Mouse (Mus musculus) hindbrain, embryonic 11.5 days (tissue): ENCODE measurements at regions not wholly inside any gene's neighbourhood (a gene's known extent, or its start where the extent isn't known, plus 50 kb on each side); places are given as distances from the start of the nearest gene placed in this dataset.
"Not testable (repeated sequence)": the region's sequence is repeated elsewhere in the genome, so short reads cannot be mapped to it uniquely, and the experiment has no call there.

Experiments used
- ATAC-seq: fragments of 200-750 bp; cut with Nextera tagmentation; 2 replicates; pipeline ENCODE4 v1.8.0; 2017; ENCODE audit warnings: mild to moderate bottlenecking, moderate TSS enrichment, moderate library complexity; ENCODE audit not compliant: low FRiP score
- DNase-seq: peaks from one replicate; pipeline ENCODE4 v3.0.0-alpha.2; 2015; ENCODE audit warnings: low spot score
- H3K27ac ChIP-seq: fragments of 300-500 bp; sonication (generic); 2 replicates; pipeline ENCODE4 v1.5.1; 2014; ENCODE audit warnings: mild to moderate bottlenecking, low read depth, low read length
- H3K27me3 ChIP-seq: fragments of 300-500 bp; sonication (generic); 2 replicates; pipeline ENCODE4 v1.6.1; 2014; ENCODE audit warnings: mild to moderate bottlenecking, low read length, moderate library complexity, mixed read lengths; ENCODE audit not compliant: control insufficient read depth, insufficient read depth
- H3K36me3 ChIP-seq: fragments of 300-500 bp; sonication (generic); 2 replicates; pipeline ENCODE4 v1.6.1; 2014; ENCODE audit warnings: mild to moderate bottlenecking, low read length, moderate library complexity, mixed read lengths; ENCODE audit not compliant: control insufficient read depth, insufficient read depth
- H3K4me1 ChIP-seq: fragments of 300-500 bp; sonication (generic); replicated peaks from 2 replicates; pipeline ENCODE4 v1.6.1; 2014; ENCODE audit warnings: low read length, mixed read lengths; ENCODE audit not compliant: control insufficient read depth, insufficient read depth
- H3K4me2 ChIP-seq: fragments of 300-500 bp; sonication (generic); replicated peaks from 2 replicates; pipeline ENCODE4 v1.6.1; 2014; ENCODE audit warnings: mild to moderate bottlenecking, low read depth, low read length
- H3K4me3 ChIP-seq: fragments of 300-500 bp; sonication (generic); 2 replicates; pipeline ENCODE4 v1.5.1; 2014; ENCODE audit warnings: low read depth, low read length
- H3K9ac ChIP-seq: fragments of 300-500 bp; sonication (generic); 2 replicates; pipeline ENCODE4 v1.6.1; 2014; ENCODE audit warnings: low read depth, low read length
- H3K9me3 ChIP-seq: fragments of 300-500 bp; sonication (generic); 2 replicates; pipeline ENCODE4 v1.6.1; 2016; ENCODE audit warnings: low read length; ENCODE audit not compliant: control insufficient read depth
- WGBS: fragments of 180-500 bp; shearing (Covaris S2); extraction: QIAGEN DNeasy Blood & Tissue Kit; methylation state at CpG from one replicate; pipeline ENCODE4 v1.1.7; 2014; 5-methylcytosine and 5-hydroxymethylcytosine counted together

DNA sequence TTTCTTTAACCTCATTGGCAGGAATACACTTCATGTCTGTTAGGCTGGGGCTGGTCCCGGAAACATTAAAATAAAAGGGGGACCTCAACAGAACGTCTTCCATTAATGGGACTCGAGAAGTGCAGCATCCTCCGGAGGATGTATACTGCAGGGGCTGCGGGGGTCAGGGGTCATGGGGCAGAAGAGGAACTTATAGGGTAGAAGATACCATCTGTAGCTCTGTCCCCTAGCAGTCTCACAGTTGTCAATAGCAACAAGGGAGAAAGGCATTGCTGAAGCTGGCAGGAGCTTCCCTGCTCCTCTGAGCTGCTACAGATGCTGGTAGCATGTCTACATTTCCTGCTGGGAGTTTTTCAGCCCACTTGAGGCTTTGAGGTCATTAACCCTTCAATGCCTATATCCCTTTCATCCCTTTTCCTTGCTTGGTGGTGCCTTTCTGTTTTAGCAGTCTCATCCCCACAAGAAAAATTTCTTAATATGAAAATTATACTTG lies 198.1 kb downstream of the Alg10b start:
- Histone ChIP-seq H3K4me3 (no peak overlapping the region), H3K36me3 (no peaks in the 10 kb centered on the region), H3K4me1 (no peaks in the 10 kb centered on the region), H3K27ac (no peak overlapping the region), H3K9ac (no peak overlapping the region), H3K4me2 (no peak overlapping the region), H3K9me3 (no peaks in the 10 kb centered on the region), H3K27me3 (no peaks in the 10 kb centered on the region)
- no peak for DNase-seq
- ATAC-seq, result no peak
- WGBS, result 13% methylated on average over 5 of the region's 5 CpGs

DNA sequence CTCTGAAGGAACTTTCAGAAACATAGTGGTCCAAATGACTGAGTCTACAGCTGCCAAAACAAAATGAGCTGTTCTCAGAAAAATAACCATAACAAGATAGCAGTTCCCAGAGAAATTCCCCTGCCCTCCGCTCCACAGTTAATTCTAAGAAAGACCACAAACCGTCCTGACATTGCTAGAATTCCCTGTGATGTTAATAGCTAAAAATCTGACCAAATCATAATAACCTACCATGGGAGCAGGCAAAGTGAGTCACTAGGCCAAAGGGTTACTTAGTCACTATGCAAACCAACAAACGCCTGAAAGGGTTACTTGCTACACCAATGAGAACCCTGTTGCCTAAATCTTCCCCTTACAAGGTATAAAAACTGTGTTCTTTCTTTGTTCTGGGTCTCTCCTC lies 206.9 kb downstream of the Alg10b start:
- not testable (repeated sequence) for H3K9ac ChIP-seq, H3K27ac ChIP-seq, DNase-seq, H3K9me3 ChIP-seq, H3K4me1 ChIP-seq, H3K4me3 ChIP-seq, H3K36me3 ChIP-seq, H3K27me3 ChIP-seq, ATAC-seq, H3K4me2 ChIP-seq
- WGBS, result 84% methylated on average over 3 of the region's 3 CpGs

DNA sequence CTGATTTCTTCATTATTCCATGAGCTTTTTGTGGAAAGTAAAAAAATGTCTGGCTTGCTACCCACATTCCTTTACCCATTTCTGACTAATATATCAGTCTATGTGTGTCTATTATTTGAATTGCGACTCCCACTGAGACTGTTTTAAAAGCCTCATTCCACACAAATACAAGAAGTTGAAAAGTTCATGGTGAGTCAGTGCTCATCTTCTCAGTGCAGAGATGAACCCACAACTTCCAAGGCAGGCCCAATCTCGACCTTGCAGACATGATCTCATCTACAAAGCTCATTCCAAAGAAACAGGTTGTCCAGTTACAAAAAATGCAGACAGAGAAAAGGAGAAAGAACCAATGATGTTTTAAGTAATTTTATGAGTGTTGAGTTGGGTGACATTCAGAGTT lies 208.0 kb downstream of the Alg10b start:
- no peaks in the 10 kb centered on the region for H3K27me3 ChIP-seq
- ATAC-seq, result no peak
- H3K4me3 ChIP-seq, result no peak overlapping the region
- no peaks in the 10 kb centered on the region for H3K36me3 ChIP-seq
- no peak overlapping the region for H3K27ac ChIP-seq
- no peaks in the 10 kb centered on the region for H3K9me3 ChIP-seq
- H3K9ac ChIP-seq, result no peak overlapping the region
- WGBS, result 79% methylated on average over 2 of the region's 2 CpGs
- no peaks in the 10 kb centered on the region for H3K4me1 ChIP-seq
- no peak for DNase-seq
- H3K4me2 ChIP-seq, result no peak overlapping the region

DNA sequence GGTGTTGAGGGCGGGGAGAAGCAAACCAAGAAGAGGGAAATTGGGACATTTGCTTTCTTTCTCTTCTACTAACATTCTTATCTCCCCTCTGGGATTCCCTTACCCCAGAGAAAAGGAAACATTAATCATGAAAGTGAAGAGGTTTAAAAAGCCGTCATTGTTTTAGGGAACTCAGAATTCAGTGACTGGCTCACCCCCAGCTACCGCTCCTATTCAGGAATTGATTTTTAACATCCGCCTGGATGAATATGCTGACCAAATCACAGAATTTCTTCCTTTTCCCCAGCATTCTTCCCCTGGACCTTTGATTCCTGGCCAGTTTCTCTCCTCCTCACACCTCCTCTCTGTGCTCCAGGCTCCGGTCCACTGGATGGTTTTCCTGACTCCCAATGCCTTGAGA lies 211.2 kb downstream of the Alg10b start:
- Histone ChIP-seq H3K27me3 (no peaks in the 10 kb centered on the region), H3K9me3 (no peaks in the 10 kb centered on the region), H3K9ac (no peak overlapping the region), H3K4me2 (no peak overlapping the region), H3K4me1 (no peaks in the 10 kb centered on the region), H3K4me3 (no peak overlapping the region), H3K27ac (no peak overlapping the region), H3K36me3 (no peaks in the 10 kb centered on the region)
- DNase-seq (no peak), ATAC-seq (no peak)
- WGBS, result 40% methylated on average over 5 of the region's 5 CpGs
